Mouse (Mus musculus): ENCODE results near the gene H2-K1. TPM values are rescaled to one million over a fixed set of nuclear protein-coding genes. Genes with fewer than 3 reads are reported as not detected.
A peak's percentile ranks its signal among the peaks of the same experiment; 100 is the strongest.
"Not testable (repeated sequence)": the region's sequence is repeated elsewhere in the genome, so short reads cannot be mapped to it uniquely, and the experiment has no call there.

H2-K1 gene
- total RNA-seq, 2 experiments from 2014 or later = 459 to 574 TPM

DNA sequence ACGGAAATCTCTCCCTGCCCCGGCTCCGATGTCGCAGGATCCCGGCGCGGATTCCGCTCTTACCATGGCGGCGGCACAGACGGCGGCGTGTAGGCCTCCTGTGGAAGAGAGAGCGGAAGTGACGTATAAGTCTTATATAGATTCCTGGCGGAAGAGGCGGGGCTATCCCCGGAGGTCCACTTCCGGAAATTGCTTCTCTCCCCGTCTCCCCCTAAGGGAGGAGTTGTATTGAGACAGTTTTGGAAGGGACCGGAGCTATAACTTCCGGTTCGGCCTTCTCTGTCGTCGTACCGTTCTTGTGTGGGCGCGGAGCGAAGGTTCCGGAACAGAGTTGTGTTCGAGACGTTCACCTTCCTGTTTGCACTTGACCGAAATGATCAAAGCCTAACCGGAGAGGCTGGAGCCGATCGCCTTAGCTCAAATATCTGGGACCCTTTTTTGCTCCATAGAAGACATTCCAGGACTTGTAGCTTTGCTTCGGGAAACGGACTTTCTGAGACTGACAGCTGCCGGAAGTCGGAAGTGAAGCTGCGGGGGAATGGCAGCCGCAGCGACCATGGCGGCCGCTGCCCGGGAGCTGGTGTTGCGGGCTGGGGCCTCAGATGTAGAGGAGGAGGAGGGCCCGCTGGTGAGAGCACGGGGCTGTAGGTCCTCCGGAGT is 44.5 kb downstream of the H2-K1 start, which contains the start of the genes Vps52 and Rps18:
Gene Vps52, plus strand, starts transcription at position 258 of the 660 bp plus-strand sequence.
Gene Rps18, minus strand, starts transcription at position 447 of the 660 bp plus-strand sequence.
- peak; percentile 91 to 92 for DNase-seq

DNA sequence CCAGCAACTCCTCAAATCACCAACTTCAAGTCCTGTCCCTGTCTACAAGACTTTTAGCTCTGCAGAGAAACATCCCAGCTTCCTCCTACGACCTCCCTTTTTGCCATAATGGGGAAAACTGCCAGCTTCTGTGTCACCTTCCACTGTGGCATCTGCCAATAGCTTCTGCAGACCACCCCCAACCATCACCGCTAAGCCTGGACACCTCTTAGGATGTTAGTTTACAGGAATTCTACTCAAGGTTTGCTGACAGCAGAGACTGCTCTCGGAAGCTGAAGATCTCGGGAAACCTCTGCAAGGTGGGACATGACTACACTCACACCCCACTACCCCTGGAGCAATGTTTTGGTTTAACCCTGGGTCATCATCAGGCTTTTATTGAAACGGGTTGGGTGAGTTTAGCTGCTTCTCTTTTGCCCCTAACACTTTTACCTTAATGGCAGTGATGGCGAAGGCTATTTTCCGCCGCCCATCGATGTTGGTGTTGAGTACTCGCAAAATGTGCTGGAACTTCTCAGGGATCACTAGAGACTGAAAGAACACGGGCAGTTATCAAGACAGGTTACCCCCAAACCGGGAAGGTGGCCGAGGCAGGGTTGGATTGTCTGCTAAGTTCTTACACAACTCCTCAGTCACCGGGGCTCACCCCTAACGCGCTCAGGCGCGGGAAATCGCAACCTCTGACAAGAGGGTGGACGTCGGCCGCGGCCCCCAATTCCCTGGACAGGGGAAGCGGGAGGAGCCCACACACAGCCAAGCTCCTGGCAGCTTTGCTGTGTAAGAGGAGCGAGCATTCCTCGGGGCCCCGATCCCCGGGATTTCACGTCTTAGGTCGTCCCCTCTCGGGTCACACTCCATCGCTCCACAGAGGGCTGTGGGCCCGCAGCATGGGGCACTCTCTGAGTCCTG is 45.2 kb downstream of the H2-K1 start:
- peak in 1 of 2 experiments; percentile 46 for DNase-seq

DNA sequence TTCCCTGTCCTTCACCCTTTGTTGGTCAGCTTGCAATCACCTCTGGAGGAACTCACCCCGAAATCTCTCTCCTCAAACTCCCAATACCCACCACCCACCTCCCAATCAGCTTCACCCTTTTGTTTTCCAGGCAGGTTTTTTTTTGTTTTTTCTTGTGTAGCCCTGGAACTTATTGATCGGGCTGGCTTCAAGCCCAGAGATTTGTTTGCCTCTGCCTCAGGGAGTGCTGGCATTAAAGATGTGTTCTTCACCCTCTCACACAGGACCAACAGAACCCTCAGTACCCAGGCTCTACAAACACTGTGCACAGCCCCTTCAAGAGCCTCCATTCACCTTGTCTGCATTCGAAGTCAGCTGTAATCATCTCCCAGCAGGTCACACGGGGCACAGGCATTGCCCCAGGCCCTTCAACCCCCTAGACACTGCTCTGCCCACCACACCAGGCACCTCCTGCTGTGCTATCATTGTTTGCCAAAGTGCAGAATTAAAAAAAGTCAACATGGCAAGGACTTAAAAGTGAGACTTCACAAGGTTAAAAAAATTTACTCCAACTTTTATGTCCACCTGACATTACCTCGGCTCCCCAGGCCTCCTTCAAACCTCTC is 46.1 kb downstream of the H2-K1 start:
- DNase-seq = no peak

DNA sequence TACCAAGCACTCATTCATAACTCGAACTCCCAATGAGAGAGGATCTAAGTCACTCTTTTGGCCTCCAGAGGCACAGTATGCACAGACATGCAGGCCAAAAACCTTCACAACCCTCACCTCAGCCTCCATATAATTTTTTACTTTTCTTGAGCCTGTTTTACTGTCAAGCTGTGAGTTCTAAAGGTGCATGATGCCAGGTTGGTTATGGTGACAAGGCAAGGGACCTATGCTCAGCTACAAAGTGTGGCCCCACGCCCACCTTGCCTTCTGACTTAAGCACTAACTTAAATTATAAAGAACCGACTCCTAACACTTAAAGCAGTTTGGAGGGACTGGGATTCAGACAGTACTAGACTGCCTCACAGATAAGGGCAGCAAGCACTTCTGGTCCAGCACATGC is 46.8 kb downstream of the H2-K1 start:
- DNase-seq = no peak

DNA sequence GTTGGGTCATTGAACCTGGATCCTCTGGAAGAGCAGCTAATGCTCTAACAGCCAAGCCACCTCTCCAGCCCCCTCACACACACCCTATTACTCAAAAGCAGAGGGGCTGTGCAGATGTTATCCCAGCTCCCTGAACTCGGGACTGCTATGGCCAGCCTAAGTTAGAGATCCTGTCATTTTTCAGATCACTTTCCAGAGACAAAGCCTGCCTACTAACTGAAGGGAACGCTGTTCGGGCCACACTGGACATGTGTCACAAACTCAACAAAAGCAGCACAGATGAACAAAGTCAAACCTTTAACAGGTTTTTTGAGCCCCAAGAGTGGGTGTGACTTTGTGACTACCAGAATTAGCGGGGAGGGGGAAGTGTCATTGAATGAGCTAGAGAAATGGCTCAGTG is 47.3 kb downstream of the H2-K1 start:
- no peak for DNase-seq

DNA sequence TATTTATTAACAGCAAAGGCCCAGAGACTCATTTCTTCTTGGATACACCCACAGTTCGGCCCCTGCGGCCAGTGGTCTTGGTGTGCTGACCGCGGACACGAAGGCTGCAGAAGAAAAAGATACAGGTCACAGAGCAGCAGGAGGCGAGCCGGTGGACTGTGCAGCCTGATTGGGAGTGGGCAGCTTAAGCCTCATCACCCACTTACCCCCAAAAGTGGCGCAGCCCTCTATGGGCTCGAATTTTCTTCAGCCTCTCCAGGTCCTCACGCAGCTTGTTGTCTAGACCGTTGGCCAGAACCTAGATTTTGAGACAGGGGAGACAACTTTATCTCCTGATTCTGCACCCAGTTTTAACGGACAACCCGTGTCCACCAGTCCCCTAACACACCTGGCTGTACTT is 48.1 kb downstream of the H2-K1 start:
- DNase-seq = not testable (repeated sequence)

DNA sequence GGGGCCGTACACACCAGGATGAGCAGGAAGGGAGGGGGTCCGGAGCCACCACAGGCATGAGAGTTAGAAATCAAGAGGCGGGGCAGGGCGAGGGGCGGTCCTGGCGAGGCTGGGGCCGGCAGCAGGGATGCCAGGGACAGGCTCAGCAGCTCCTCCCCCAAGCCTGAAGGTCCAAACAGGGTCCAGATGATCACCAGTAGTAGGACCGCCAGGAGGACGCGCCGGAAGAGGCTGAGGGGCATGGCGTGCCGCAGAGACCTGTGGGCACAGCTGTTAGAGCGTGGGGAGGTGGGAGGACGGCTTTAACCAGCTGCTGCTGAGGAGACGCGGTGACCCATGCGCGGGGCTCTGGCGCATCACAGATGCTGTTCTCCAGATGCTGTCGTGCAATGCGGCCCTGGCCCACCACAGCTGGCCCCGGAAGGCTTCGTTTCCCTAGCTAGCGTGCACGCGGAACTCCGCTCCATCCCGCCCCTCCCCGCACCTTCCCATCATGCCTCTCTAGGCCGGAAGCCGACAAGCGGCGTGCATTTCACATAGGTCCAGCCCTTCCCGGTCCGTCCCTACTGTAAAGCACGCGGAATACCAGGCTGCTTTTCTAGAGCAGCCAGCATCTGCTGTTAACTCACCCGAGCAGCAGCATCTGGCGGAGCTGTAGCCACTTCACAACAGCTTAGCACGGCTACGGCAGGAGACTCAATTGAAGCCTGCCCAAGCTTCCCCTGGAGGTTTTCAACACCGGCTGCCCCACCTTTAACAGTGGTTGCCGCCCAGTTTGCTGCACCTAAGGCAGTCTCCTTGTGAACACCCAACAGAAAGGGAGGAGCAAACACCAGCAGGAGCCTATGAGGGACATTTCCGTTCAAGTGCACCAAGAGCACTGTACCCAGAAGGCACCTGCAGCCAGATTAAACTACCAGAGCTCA is 48.9 kb downstream of the H2-K1 start, which contains the start of gene B3galt4:
Gene B3galt4, minus strand, starts transcription at position 468 of the 926 bp plus-strand sequence.
- peak; percentile 86 to 90 for DNase-seq

DNA sequence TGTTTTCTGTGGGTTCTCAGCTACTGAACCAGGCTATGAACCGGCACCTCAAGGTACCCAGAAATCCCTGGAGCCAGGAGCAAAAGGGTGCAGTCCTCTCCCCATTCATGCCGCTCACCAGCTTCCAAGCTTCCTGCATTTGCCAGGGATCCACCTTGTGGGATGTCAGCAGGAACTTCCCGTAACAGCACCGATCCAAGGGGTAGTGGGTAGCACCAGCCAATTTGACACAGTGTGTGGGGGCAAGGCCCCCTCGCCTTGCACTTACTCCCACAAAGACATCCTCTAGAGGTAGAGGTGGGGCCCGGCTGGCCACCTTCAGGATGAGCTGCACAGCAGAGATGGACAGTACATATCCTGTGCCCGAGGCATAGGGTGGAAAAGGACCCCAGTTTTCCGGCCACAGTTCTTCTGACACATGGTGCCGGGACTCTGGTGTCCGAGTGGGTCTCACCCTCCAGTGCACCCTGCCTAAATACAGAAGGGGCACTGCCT is 50.0 kb downstream of the H2-K1 start:
- no peak for DNase-seq

DNA sequence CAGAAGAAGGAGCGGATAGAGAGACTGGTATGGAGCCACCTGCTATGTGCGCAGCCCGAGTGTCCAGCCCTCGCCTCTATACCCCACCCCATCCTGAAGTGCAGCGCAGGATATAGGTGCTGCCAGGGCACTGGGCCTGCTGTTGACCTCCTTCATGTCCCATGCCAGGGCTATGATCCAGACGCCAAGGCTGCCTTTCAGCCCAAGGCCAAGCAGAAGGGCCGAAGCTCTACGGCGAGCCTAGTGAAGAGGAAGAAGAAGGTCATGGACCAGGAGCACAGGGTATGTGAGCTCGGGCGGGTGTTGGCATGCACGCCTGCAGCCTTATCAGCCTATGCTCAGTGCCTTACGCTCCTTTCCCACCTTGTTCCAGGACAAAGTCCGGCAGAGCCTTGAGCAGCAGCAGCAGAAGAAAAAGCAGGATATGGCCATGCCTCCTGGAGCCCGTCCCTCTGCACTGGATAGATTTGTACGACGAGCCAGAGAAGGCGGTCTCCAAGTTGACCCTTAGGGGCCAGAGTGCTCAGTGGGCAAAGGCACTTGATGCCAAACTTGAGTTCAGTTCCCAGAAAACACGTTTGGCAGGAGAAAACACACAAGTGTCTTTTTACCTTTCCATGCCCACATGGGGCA is 51.1 kb downstream of the H2-K1 start:
- DNase-seq = peak; percentile 57 to 65

DNA sequence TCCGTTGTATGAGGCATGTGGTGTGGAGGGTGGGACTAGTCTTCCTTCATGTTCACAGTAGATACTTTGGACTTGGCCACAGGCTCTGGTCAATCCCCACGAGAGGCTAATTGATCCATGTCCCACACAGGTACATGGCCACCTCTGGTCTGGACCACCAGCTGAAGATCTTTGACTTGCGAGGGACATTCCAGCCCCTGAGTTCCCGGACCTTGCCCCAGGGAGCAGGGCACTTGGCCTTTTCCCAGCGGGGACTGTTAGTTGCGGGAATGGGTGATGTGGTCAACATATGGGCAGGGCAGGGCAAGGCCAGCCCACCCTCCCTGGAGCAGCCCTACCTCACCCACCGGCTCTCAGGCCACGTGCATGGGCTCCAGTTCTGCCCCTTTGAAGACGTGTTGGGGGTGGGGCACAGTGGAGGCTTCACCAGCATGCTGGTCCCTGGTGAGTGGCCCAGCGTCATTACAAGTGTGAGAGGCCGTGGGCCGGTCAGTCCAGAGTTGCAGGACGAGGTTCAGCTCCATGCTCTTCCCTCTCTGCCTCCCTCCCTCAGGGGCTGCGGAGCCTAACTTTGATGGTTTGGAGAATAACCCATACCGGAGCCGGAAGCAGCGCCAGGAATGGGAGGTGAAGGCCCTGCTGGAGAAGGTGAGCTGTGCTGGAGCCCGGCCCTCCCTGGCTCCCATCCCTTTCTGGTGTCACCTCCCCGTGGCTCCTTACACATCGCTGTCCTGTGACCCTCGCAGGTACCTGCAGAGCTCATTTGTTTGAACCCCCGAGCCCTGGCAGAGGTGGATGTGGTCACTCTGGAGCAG is 51.9 kb downstream of the H2-K1 start:
- DNase-seq = no peak

DNA sequence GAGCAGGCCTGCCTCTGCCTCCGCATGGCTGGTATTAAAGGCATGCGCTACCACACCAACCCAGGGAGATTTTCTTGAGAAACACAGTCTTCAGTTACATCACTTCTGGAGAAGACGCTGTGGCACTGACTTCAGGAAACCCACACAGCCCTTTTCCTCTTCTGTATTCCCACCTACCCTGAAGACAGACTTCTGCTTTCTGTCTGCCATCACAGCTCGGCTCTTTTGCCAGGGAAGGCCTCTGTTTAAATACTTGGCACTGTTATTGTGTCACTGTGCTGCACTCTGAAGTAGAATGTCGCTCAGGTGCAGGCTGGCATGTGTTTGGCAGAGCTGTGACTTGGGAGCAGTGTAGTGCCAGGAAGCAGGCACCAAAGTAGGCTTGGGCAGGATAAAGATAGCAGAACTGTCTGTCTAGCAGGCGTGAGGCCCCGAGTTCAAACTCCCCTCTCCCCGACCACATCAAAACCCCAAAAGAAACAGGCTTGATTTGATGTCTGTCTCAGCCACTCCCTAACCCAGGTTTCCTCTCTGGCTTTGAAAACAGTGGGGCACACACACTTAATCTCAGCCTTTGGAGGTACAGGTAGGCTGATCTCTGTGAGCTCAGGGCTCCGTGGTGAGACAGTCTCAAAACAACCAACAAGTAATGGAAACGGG is 52.6 kb downstream of the H2-K1 start:
- no peak for DNase-seq

Small RNAs within 50 kb of the gene (microRNA-seq; reads per million reads assigned to microRNA genes)
- not detected for gene Mir219a-1
- gene Mir219c = not detected

Other genes with a start within 250 kb of the H2-K1 start
- 100 to 1,000 TPM; 231 to 299 TPM for gene Rab11b, start 239.8 kb downstream of the H2-K1 start, total RNA-seq (2021)
- gene Angptl4, start 218.5 kb downstream of the H2-K1 start, total RNA-seq (2021) = 100 to 1,000 TPM in 1 of 2 experiments, 10 to 100 TPM in 1; 62.7 to 110 TPM
- 10 to 100 TPM; 72.2 to 90.5 TPM for gene Kank3, start 189.8 kb downstream of the H2-K1 start, total RNA-seq (2021)
- 1,000 to 10,000 TPM; 1,486 to 1,511 TPM for gene Rps28, start 175.8 kb downstream of the H2-K1 start, total RNA-seq (2021)
- 100 to 1,000 TPM; 432 to 487 TPM for gene Ndufa7, start 175.8 kb downstream of the H2-K1 start, total RNA-seq (2021)
- gene Cd320, start 157.3 kb downstream of the H2-K1 start, total RNA-seq (2021) = 10 to 100 TPM; 30.8 to 47.3 TPM
- gene Gm7029, start 126.5 kb downstream of the H2-K1 start, total RNA-seq (2021) = not detected
- gene Kifc1, start 109.7 kb downstream of the H2-K1 start, total RNA-seq (2021) = 1 to 10 TPM; 3.3 to 4.4 TPM
- not detected for gene Platr17, start 95.2 kb downstream of the H2-K1 start, total RNA-seq (2021)
- gene Daxx, start 90.9 kb downstream of the H2-K1 start, total RNA-seq (2021) = 10 to 100 TPM; 29.2 to 30.2 TPM
- gene Tapbp, start 84.4 kb downstream of the H2-K1 start, total RNA-seq (2021) = 100 to 1,000 TPM; 178 to 181 TPM
- gene Zbtb22, start 84.4 kb downstream of the H2-K1 start, total RNA-seq (2021) = 10 to 100 TPM; 26.5 to 36.1 TPM
- 10 to 100 TPM; 37.0 to 45.9 TPM for gene Rgl2, start 70.8 kb downstream of the H2-K1 start, total RNA-seq (2021)
- gene Pfdn6, start 60.0 kb downstream of the H2-K1 start, total RNA-seq (2021) = 10 to 100 TPM; 89.2 to 90.6 TPM
- gene Wdr46, start 59.7 kb downstream of the H2-K1 start, total RNA-seq (2021) = 10 to 100 TPM; 34.4 to 34.9 TPM
- gene B3galt4, start 48.9 kb downstream of the H2-K1 start, total RNA-seq (2021) = 1 to 10 TPM; 4.0 to 6.6 TPM
- 10 to 100 TPM; 53.4 to 59.9 TPM for gene Vps52, start 44.5 kb downstream of the H2-K1 start, total RNA-seq (2021)
- 100 to 1,000 TPM; 791 to 792 TPM for gene Rps18, start 44.3 kb downstream of the H2-K1 start, total RNA-seq (2021)
- 10 to 100 TPM; 43.8 to 48.3 TPM for gene Ring1, start 24.3 kb upstream of the H2-K1 start, total RNA-seq (2021)
- gene H2-Ke6, start 27.7 kb upstream of the H2-K1 start, total RNA-seq (2021) = 100 to 1,000 TPM; 243 to 247 TPM
- gene Slc39a7, start 31.3 kb upstream of the H2-K1 start, total RNA-seq (2021) = 100 to 1,000 TPM; 165 to 198 TPM
- gene Rxrb, start 31.5 kb upstream of the H2-K1 start, total RNA-seq (2021) = 10 to 100 TPM; 53.5 to 55.7 TPM
- gene Col11a2, start 39.1 kb upstream of the H2-K1 start, total RNA-seq (2021) = 1 to 10 TPM; 1.2 to 2.2 TPM
- not detected for gene H2-Oa, start 92.0 kb upstream of the H2-K1 start, total RNA-seq (2021)
- gene H2-DMa, start 119.2 kb upstream of the H2-K1 start, total RNA-seq (2021) = 10 to 100 TPM; 11.4 to 12.7 TPM
- gene Brd2, start 122.3 kb upstream of the H2-K1 start, total RNA-seq (2021) = 100 to 1,000 TPM; 213 to 224 TPM
- 1 to 10 TPM in 1 of 2 experiments, under 1 TPM in 1; 0.72 to 2.2 TPM for gene H2-DMb2, start 143.0 kb upstream of the H2-K1 start, total RNA-seq (2021)
- 1 to 10 TPM; 3.5 to 6.0 TPM for gene H2-DMb1, start 152.7 kb upstream of the H2-K1 start, total RNA-seq (2021)
- 10 to 100 TPM; 12.5 to 23.0 TPM for gene Tap1, start 187.2 kb upstream of the H2-K1 start, total RNA-seq (2021)
- gene Psmb9, start 187.4 kb upstream of the H2-K1 start, total RNA-seq (2021) = 10 to 100 TPM; 11.2 to 18.8 TPM
- 10 to 100 TPM; 31.0 to 34.7 TPM for gene Psmb8, start 197.4 kb upstream of the H2-K1 start, total RNA-seq (2021)
- gene Tap2, start 203.2 kb upstream of the H2-K1 start, total RNA-seq (2021) = 10 to 100 TPM; 47.0 to 54.3 TPM
- under 1 TPM; 0.33 to 0.73 TPM for gene H2-Ob, start 238.6 kb upstream of the H2-K1 start, total RNA-seq (2021)

All from adrenal gland, postnatal 36 days (tissue).